Mouse (Mus musculus): ENCODE data around the gene Fam129b.
A peak's percentile ranks its signal among the peaks of the same experiment; 100 is the strongest.

The Fam129b gene

GRCm38 (mm10) chr2:32860799-32861198 lies 15.1 kb upstream of the Fam129b start:
- no peak for DNase-seq (ENCODE audit: low read depth)

GRCm38 (mm10) chr2:32863317-32863716 lies 12.6 kb upstream of the Fam129b start:
- DNase-seq (ENCODE audit: low read depth): no peak

GRCm38 (mm10) chr2:32864755-32865154 lies 11.2 kb upstream of the Fam129b start:
- DNase-seq (ENCODE audit: low read depth): no peak

- peak; percentile 85 for DNase-seq (ENCODE audit: low read depth)
Observed at GRCm38 (mm10) chr2:32867354-32867753, 8.6 kb upstream of the Fam129b start.

GRCm38 (mm10) chr2:32869721-32870274 lies 6.1 kb upstream of the Fam129b start:
- no peak for DNase-seq (ENCODE audit: low read depth)

GRCm38 (mm10) chr2:32870275-32871100 lies 5.4 kb upstream of the Fam129b start:
- no peak for DNase-seq (ENCODE audit: low read depth)

- DNase-seq (ENCODE audit: low read depth): no peak
Observed at GRCm38 (mm10) chr2:32874070-32874469, 1.8 kb upstream of the Fam129b start.

GRCm38 (mm10) chr2:32874951-32875674 lies 801 bp upstream of the Fam129b start:
- no peak for DNase-seq (ENCODE audit: low read depth)

- no peak for DNase-seq (ENCODE audit: low read depth)
Observed at GRCm38 (mm10) chr2:32876490-32877302, 782 bp downstream of the Fam129b start.

GRCm38 (mm10) chr2:32877303-32877702 lies 1.4 kb downstream of the Fam129b start:
- no peak for DNase-seq (ENCODE audit: low read depth)

- no peak for DNase-seq (ENCODE audit: low read depth)
Observed at GRCm38 (mm10) chr2:32877761-32878393, 2.0 kb downstream of the Fam129b start.

- no peak for DNase-seq (ENCODE audit: low read depth)
Observed at GRCm38 (mm10) chr2:32878396-32878795, 2.5 kb downstream of the Fam129b start.

- no peak for DNase-seq (ENCODE audit: low read depth)
Observed at GRCm38 (mm10) chr2:32879593-32879992, 3.7 kb downstream of the Fam129b start.

GRCm38 (mm10) chr2:32881054-32881453 lies 5.1 kb downstream of the Fam129b start:
- peak; percentile 88 for DNase-seq (ENCODE audit: low read depth)

GRCm38 (mm10) chr2:32881723-32882122 lies 5.8 kb downstream of the Fam129b start:
- DNase-seq (ENCODE audit: low read depth): peak; percentile 81

- peak; percentile 86 for DNase-seq (ENCODE audit: low read depth)
Observed at GRCm38 (mm10) chr2:32882283-32883043, 6.5 kb downstream of the Fam129b start.

GRCm38 (mm10) chr2:32884745-32885144 lies 8.8 kb downstream of the Fam129b start:
- DNase-seq (ENCODE audit: low read depth): no peak

- no peak for DNase-seq (ENCODE audit: low read depth)
Observed at GRCm38 (mm10) chr2:32888029-32888428, 12.1 kb downstream of the Fam129b start.

GRCm38 (mm10) chr2:32888551-32888950 lies 12.6 kb downstream of the Fam129b start:
- no peak for DNase-seq (ENCODE audit: low read depth)

- no peak for DNase-seq (ENCODE audit: low read depth)
Observed at GRCm38 (mm10) chr2:32890280-32890679, 14.4 kb downstream of the Fam129b start.

- no peak for DNase-seq (ENCODE audit: low read depth)
Observed at GRCm38 (mm10) chr2:32891278-32891677, 15.4 kb downstream of the Fam129b start.

Measured in fibroblast of lung, adult 2 months (primary cell).